Mouse (Mus musculus) embryonic fibroblast, embryonic 13.5 days (primary cell): ENCODE results near the gene Gm10188.

ENCODE experiments used
- CTCF ChIP-seq: IDR thresholded peaks from 2 replicates; pipeline ENCODE4 v1.5.1; 2011; ENCODE audit warnings: mild to moderate bottlenecking, control low read depth, low read length, moderate library complexity, borderline replicate concordance; ENCODE audit not compliant: insufficient read depth
- POLR2A ChIP-seq: IDR thresholded peaks from 2 replicates; pipeline ENCODE4 v1.6.1; 2011; ENCODE audit warnings: low read depth, mild to moderate bottlenecking, control low read depth, low read length, moderate library complexity

GRCm38 (mm10) chr1:132193806-132194205 is 35.8 kb downstream of the Gm10188 start:
- TF ChIP-seq CTCF (no peak), POLR2A (no peak)
